Mouse (Mus musculus) thymus, adult 2 months (tissue): ENCODE results near the gene Gstm5. TPM values are rescaled to one million over a fixed set of nuclear protein-coding genes. Genes with fewer than 3 reads are reported as not detected.

Source experiments
- DNase-seq: peaks from one replicate; pipeline ENCODE4 v3.0.0; 2021
- H3K27ac ChIP-seq: fragments of 200-500 bp; 2 replicates; pipeline ENCODE4 v1.5.1; 2012; ENCODE audit warnings: low read length, control low read depth; ENCODE audit not compliant: control insufficient read depth, insufficient read depth
- H3K27me3 ChIP-seq: fragments of 200-500 bp; 2 replicates; pipeline ENCODE4 v1.6.1; 2012; ENCODE audit warnings: mild to moderate bottlenecking, low read length, moderate library complexity, mixed read lengths; ENCODE audit not compliant: control insufficient read depth, insufficient read depth
- H3K36me3 ChIP-seq: fragments of 200-500 bp; 2 replicates; pipeline ENCODE4 v1.6.1; 2012; ENCODE audit warnings: mild to moderate bottlenecking, low read length, moderate library complexity; ENCODE audit not compliant: control insufficient read depth, insufficient read depth
- H3K4me1 ChIP-seq: fragments of 200-500 bp; replicated peaks from 2 replicates; pipeline ENCODE4 v1.6.1; 2012; ENCODE audit warnings: low read length; ENCODE audit not compliant: control insufficient read depth, insufficient read depth
- H3K4me3 ChIP-seq: fragments of 200-500 bp; 2 replicates; pipeline ENCODE4 v1.5.1; 2012; ENCODE audit warnings: mild to moderate bottlenecking, low read length, control low read depth, moderate library complexity; ENCODE audit not compliant: control insufficient read depth, insufficient read depth
- CTCF ChIP-seq: fragments of 200-500 bp; IDR thresholded peaks from 2 replicates; pipeline ENCODE4 v1.5.1; 2012; ENCODE audit warnings: mild to moderate bottlenecking, control low read depth, low read length, moderate library complexity, borderline replicate concordance; ENCODE audit not compliant: control insufficient read depth, poor library complexity, insufficient read depth; ENCODE audit errors: extremely low read depth
- POLR2A ChIP-seq: fragments of 200-500 bp; IDR thresholded peaks from 2 replicates; pipeline ENCODE4 v1.6.1; 2012; ENCODE audit warnings: mild to moderate bottlenecking, low read length, control low read depth, moderate library complexity; ENCODE audit not compliant: control insufficient read depth, poor library complexity, insufficient read depth; ENCODE audit errors: extremely low read depth
- WGBS: fragments of 180-500 bp; shearing (Covaris S2); methylation state at CpG from one replicate; pipeline ENCODE4 v1.1.7; 2018; 5-methylcytosine and 5-hydroxymethylcytosine counted together
- polyA plus RNA-seq: library from polyadenylated mRNA; depleted of rRNA; stranded (reverse); fragments of >200 nt; gene quantifications from 2 replicates; pipeline ENCODE4 v1.2.3, GENCODE M21; 2012

Gstm5 gene
- polyA plus RNA-seq, 1 experiment: 6.2 TPM

DNA sequence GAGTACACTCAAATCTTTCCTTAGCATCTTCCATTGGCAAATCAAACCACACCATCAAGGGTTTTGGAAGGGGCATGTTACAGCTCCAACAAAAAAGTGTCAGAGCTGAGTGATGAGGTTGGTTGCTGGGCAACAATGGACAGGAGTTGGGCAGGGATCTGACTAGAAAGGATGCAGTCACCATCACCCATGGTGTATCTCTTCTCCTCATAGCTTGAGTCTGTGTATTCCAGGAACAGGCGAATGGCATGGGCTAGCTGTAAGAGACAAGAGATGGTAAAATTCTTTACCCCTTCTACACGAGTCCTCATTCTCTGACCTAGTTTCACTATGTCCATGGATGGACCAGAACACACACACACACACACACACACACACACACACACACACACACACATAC is 35.5 kb downstream of the Gstm5 start:
- 76% methylated on average over 2 of the region's 2 CpGs for WGBS
- no peaks in the 10 kb centered on the region for H3K36me3 ChIP-seq
- TF ChIP-seq CTCF (no peak), POLR2A (no peak)
- H3K27ac ChIP-seq: no peak overlapping the region
- no peak for DNase-seq
- H3K4me3 ChIP-seq: peak overlapping the region; percentile 31
- no peaks in the 10 kb centered on the region for H3K27me3 ChIP-seq
- H3K4me1 ChIP-seq: peaks cover 5% of the 10 kb centered on the region; the same call in 1 of the 2 replicates

GRCm38 (mm10) chr3:107931670-107932069 is 36.0 kb downstream of the Gstm5 start, which contains the start of gene Gstm7:
Gene Gstm7 (minus strand): TSS chr3:107931817.
- Histone ChIP-seq H3K27ac (no peak within 1 kb of the TSS), H3K4me1 (peaks cover 5% of the 10 kb centered on the region; the same call in 1 of the 2 replicates), H3K4me3 (peak within 1 kb of the TSS; percentile 31), H3K27me3 (no peaks in the 10 kb centered on the region), H3K36me3 (no peaks in the 10 kb centered on the region)
- DNase-seq: peak; percentile 83
- WGBS: 30% methylated on average over 10 of the region's 10 CpGs
- TF ChIP-seq POLR2A (no peak), CTCF (no peak)

- H3K36me3 ChIP-seq: no peaks in the 10 kb centered on the region
- no peak for DNase-seq
- H3K27ac ChIP-seq: no peak overlapping the region
Measured at GRCm38 (mm10) chr3:107932128-107932527, 36.5 kb downstream of the Gstm5 start.

GRCm38 (mm10) chr3:107935268-107935667 is 39.6 kb downstream of the Gstm5 start:
- no peak overlapping the region for H3K4me3 ChIP-seq
- TF ChIP-seq POLR2A (no peak), CTCF (no peak)
- H3K36me3 ChIP-seq: no peaks in the 10 kb centered on the region
- H3K27me3 ChIP-seq: no peaks in the 10 kb centered on the region
- H3K27ac ChIP-seq: no peak overlapping the region
- H3K4me1 ChIP-seq: peaks cover 5% of the 10 kb centered on the region; the same call in 1 of the 2 replicates
- WGBS: 97% methylated on average over 3 of the region's 3 CpGs
- no peak for DNase-seq

More at GRCm38 (mm10) chr3:107932128-107932527, 36.5 kb downstream of the Gstm5 start:
- no peak overlapping the region for H3K4me3 ChIP-seq
- 91% methylated on average over 6 of the region's 6 CpGs for WGBS
- no peaks in the 10 kb centered on the region for H3K27me3 ChIP-seq
- H3K4me1 ChIP-seq: peaks cover 5% of the 10 kb centered on the region; the same call in 1 of the 2 replicates
- TF ChIP-seq CTCF: no peak
- TF ChIP-seq POLR2A: no peak

GRCm38 (mm10) chr3:107935888-107936287 is 40.3 kb downstream of the Gstm5 start:
- H3K4me1 ChIP-seq: peaks cover 5% of the 10 kb centered on the region; the same call in 1 of the 2 replicates
- no peak overlapping the region for H3K27ac ChIP-seq
- no peaks in the 10 kb centered on the region for H3K27me3 ChIP-seq
- TF ChIP-seq CTCF (no peak), POLR2A (no peak)
- no peak for DNase-seq
- 68% methylated on average over 3 of the region's 3 CpGs for WGBS
- no peaks in the 10 kb centered on the region for H3K36me3 ChIP-seq
- H3K4me3 ChIP-seq: no peak overlapping the region

DNA sequence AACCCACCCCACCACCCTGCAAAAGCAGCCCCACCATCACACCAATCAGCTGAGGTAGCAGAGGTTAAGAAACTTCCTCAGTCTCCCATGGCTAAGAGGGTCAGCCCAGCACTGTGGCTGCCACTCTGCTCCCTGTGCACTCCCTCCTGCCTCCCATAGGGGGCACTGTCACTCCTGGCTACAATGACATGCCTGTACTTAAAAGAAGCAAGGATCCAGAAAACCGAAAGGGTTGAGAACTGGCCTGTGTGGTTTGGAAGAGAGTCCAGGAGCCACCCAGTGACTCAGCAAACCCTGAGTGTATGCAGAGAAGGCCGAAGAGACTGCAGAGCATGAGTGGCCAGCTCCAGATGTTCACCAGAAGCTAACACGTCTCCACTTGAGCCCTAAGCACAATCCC is 43.8 kb downstream of the Gstm5 start:
- DNase-seq: peak; percentile 57
- H3K4me3 ChIP-seq: no peak overlapping the region
- no peak overlapping the region for H3K27ac ChIP-seq
- H3K27me3 ChIP-seq: no peaks in the 10 kb centered on the region
- TF ChIP-seq POLR2A (no peak), CTCF (peak; percentile 76; the same call in 1 of the 2 replicates)
- WGBS: 13% methylated on average over 3 of the region's 3 CpGs
- H3K4me1 ChIP-seq: no peaks in the 10 kb centered on the region
- H3K36me3 ChIP-seq: no peaks in the 10 kb centered on the region

GRCm38 (mm10) chr3:107939830-107940229 is 44.2 kb downstream of the Gstm5 start:
- no peaks in the 10 kb centered on the region for H3K4me1 ChIP-seq
- no peaks in the 10 kb centered on the region for H3K27me3 ChIP-seq
- no peak overlapping the region for H3K27ac ChIP-seq
- no peak for DNase-seq
- no peaks in the 10 kb centered on the region for H3K36me3 ChIP-seq
- TF ChIP-seq POLR2A (no peak), CTCF (no peak)
- 22% methylated on average over 4 of the region's 4 CpGs for WGBS
- H3K4me3 ChIP-seq: no peak overlapping the region
